Mouse (Mus musculus) spleen, postnatal 10 days (tissue): ENCODE results near the gene P4hb.

Experiments used
- DNase-seq, 2 experiments: peaks; one replicate each; pipeline ENCODE4 v3.0.0; 2021 to 2022; ENCODE audit warnings: low spot score in 2 of 2

The P4hb gene

DNA sequence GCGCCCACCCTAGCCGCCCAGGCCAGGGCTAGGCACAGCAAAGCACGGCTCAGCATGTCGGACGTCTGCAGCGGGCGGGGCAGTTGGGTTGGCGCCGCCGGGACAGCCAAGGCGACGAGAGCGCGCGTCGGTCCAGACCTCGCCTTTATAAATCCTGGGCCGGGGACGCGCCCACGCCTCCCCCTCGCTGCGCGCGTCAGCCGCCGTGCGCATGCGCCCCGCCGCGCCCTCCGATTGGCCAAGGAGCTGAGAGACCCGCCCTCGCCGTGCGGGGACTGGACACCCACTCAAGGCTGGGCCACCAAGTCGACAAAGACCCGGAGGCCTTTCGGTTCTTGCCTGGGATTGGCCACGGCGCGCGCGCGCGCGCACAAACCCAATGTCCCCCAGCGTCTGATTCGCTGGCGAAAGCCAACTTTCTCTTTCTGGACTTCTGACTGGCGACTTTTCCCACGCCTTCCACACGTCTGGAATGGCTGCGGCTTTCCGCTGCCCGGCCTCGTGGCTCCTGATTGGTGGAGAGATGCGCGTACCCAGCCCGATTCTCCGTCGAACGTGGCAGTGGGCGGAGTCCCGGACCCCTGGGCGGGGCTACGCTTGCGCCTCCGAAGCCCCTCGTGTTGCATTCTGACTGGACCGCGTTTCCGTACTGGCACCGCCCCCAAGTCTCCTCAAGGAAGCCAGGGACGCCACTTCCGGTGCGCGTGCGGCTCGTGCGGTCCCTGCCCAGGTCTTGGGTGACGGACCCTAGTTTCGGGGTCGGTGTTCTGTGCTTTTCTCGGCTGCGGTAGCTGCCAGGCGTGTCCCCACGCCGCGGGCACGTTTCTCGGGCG is at the start of gene P4hb:
TSS of gene P4hb (minus strand) at position 502 of the 833 bp plus-strand sequence.
- peak; percentile 98 to 99 for DNase-seq

DNA sequence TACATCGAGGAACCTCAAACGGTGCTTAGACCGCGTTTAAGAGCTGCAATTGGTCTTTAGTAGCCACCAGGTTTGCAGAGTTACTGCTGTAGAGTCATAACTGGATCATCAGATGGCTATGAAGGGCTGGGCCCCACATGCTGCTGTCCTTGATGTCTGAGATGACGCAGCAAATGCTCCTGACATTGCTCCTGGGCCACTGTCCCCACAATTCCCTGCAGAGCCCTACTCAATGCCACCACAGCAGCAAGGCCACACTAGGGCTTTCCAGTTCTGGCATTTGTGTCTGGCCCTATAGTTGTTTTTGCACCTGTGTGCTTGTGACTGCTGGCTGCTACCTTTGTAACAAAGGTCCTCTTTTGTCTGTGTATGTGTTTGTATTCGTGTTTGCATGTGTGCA is 49.8 kb upstream of the P4hb start:
- DNase-seq, result no peak

DNA sequence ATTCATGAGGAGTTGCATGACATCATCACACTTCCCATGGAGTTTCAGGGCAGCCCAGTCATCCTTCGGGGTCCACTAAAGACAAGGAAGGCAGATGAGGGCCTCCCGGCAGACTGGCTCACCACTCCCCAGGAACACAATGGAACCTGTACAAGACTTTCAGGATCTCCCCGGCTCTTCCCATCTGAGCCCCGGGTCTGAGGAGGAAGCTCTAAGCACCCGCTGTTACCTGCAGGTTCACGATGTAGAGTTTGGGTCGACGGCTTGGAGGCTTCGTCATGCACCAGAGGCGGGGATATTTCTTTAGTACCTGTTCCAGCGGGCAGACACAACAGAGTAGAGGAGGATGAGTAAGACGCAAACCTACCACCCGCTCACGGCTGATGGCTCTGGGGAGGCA is 47.1 kb upstream of the P4hb start:
- no peak for DNase-seq

DNA sequence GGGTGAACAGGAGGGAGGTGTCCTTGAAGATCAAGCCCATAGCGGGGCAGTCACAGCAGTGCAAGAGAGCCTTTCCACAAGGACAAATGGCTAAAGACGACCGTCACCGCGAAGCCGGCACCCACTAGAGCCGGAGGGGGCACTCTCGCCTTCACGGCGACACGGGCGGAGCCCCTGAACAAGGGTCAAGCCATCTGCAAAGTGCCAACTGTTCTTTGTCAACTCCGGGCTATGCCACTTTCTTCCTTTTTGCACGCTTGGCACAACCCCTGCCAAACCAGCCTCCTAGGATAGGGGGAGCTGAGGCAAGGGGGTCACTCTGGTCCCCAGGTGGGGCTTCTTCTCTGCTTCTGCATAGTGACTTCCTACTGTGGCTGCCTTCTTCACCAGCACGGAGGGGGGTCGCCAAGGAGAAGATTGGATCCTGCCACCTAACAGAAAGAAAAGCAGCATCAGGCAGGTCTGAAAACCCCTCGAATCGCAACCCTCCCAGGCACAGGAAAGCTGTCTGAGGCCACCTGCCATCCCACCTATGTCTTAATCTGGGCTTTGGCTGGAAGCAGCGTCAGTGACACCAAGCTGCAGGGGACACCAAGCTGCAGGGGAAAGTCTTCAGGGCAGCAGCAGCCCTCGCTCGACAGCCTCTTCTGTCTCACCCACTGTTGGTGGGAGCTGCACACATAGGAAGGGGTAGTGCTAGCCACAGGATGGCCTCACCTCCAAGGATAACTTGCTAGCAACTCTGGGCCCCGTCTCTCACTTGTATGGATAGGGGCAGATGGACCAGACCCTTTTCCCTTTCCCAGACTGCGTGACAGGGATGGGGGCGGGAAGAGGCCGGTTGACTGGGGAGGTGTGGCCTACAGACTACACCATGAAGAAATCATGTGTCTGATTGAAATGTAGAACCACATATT is 45.8 kb upstream of the P4hb start:
- no peak for DNase-seq

DNA sequence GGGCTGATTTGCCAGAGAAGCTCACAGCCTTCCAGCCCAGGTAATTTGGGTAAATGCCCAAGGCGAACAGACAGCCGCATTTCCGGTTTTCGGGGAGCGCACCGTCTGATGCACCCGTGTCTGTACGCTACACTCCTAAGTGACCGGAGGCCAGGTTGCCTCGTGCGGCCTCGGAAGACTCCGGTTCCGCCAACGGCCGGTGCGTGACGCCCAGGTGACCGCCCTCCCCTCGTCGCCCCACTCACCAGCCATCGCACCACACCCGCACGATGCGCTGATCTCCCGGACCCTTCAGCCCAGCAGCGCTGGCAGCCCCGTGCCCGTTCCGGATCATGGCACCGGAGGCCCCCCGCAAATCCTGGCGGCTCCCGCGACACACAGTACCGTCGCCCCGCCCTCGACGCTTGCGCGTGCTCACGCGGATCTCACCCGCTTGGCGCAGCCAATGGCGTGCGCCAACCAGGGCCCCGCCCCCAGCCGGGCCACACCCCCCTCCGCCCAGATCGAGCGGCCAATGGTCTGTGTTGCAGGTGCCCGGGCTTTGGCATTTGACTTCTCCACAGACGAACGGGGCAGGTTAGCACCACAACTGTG is 44.6 kb upstream of the P4hb start, which contains the start of gene Pcyt2:
TSS of gene Pcyt2 (minus strand) at position 418 of the 594 bp plus-strand sequence.
- peak; percentile 91 to 96 for DNase-seq

DNA sequence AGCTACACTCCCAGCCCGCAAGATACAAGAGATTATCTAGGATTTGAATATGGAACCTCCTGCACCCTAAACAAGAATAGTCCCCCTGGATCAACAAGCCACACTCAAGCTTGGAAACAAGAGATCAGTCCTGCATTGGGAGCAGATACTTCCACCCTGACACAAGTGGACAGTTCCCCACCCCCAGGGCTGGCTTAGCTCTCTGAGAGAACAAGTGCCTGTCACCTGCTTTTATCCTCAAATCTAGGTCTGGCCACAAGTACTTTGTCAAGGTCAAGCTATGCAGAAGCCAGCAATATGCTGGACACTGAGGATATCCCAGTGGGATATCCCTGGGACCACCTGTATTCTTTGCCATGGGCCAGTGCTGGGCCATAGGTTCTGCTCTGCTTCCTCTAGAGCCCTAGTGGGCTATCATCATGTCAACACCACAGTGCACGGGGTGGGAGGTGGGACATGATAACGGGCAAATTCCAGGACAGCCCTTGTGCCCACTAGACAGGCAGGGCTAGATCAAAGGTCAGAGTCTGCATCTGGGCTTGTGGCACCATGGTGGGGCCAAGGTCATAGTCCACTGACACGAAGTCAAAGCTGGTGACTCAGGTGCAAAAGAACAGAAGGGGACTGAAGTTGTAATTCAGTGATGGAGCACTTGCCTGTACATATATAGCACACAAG is 43.7 kb upstream of the P4hb start:
- no peak for DNase-seq

DNA sequence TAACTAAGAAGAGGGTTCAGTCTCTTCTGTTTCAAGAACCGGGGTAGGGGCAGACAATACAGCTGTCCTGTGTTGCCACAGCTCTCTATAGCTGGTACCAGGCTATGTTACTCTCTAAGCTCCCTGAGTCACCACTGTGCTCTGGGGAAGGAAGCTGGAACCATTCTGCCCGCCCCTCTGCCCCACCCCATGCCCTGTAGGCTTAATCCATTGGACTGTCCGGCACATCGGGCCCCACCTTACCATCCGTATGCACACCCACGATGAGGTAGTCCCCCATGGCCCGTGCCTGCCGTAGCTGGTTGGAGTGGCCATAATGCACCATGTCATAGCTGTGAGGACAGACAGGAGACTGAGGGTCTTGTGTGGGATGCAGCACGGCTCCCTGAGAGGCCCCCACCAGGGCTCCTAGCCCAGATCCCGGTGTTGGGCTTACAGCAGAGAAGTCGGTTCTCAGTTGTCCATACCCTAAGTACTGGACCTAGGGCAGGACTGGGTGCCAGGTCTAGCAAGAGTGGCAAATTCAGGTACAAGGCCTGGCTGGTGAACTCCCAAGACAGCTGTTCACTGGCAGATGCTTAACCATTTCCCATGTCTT is 42.7 kb upstream of the P4hb start:
- DNase-seq, result no peak

DNA sequence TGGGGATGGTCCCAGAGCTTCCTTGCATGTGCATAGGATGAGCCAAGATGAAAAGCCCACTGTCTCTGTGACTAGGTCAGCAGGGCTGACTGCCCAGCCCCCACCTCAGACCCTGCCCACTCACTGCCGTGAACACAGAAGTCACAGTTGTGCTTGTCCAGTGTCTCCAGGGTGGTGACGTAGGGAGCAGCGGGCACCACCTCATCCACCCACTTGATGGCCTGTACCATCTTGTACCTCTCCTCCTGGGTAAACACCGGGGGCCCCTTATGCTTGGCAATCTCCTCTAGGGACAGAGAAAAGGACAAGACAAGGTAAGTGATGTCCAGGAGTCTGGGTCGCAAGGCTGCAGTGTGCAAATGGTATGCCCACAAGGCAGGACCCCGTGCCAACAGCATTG is 42.1 kb upstream of the P4hb start:
- no peak for DNase-seq

DNA sequence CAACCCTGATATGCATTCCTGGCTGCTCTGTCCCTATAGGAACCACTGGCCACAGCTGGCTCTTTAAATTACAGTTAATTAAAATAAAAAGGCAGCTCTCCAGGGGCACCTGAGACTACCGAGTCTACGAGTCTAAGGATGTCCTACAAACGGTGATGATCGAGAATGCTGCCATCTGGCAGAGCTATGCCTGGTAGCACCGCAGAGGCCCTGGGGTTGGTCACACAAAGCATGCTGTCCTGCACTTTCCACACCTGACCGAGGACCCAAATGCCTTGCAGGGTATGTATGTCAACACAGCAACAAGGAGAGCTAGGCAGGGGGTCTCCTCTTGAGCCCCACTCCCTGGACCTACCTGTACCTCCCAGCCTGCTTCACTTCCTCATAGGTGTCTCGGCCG is 40.9 kb upstream of the P4hb start:
- no peak for DNase-seq

DNA sequence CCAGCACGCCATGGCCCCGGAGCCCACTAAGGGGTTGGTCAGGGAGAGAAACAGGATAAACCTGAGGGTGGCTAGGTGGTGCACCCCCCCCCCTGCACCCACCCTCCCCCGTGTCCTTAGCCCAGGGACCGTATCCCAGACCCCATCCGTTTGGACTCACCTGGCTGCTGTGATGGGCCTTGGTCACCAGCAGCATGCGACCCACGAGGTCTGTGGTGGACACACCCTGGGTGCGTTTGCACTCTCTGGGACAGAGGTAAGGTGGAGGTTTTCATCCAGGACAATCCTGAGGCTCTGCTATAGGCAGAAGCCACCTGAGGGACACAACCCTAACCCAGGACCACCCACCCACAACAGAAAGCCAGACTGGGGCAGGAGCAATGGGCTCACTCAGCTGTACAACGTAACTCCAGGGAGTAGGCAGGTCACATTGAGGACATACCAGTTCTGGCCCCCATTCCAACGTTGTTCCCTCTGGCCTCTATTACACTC is 40.5 kb upstream of the P4hb start:
- no peak for DNase-seq

DNA sequence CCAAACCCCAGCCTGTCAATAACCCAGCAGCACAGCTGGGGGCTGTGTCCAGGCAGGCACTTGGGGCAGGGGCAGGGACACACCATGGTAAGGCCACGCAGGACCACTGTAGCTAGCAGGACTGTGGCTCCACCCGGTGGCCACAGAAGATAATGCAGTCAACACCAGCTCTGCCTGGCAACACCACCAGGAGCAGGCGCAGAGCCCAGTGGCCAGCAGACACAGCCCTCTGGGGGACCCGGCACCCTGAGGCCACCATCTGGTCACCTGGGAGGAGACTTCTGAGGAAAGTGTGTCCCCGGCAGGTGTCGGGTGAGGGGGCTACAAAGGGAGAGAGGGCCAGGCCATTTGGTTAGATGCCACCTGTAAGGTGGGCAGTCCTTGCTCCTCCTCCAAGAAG is 39.7 kb upstream of the P4hb start:
- DNase-seq, result peak; percentile 68 to 87

DNA sequence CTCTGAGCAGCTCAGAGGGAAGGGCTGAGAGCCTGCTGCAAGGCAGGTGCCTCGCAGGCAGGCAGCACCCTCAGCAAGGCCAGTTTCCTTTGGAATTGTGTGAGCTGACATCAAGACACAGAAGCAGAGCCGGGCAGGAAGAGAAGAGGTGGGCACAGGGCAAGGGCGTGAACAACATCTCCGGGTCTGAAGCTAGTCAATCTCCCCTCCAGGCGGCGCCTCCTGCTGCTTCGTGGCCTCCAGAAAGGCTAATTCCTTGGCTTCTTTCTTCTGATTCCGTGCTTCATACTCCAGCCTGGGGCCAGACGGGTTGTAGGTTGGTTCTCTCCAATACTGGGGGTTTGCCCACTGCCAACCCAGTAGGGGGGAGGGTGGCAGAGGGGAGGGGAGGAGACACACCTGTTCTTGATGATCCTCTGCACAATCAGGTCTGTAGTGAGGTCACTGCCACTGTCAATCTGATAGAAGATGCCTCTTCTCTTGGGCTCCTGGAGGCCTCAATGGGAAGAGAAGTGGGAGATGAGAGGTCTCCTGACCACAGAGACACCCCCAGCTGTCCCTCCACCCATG is 37.5 kb upstream of the P4hb start:
- no peak for DNase-seq

DNA sequence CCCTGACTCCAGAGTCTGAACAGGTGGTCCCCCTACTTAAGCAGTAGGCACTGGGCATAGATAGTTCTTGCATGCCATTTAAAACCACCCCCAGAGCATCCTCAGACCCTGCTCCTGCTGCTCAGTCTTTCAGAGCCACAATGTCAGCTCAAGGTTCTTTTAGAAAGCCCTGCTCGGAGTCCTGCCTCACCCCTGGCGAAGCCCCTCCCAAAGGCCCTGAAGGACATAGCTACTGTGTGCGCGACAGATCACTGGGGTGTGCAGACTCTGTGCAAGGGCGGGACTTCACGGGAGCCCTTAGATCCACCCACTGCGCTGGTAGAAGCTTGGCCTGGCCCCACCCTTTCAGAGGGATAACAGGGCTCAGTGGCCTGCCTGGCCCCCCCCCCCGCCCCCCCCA is 36.2 kb upstream of the P4hb start:
- DNase-seq, result no peak

DNA sequence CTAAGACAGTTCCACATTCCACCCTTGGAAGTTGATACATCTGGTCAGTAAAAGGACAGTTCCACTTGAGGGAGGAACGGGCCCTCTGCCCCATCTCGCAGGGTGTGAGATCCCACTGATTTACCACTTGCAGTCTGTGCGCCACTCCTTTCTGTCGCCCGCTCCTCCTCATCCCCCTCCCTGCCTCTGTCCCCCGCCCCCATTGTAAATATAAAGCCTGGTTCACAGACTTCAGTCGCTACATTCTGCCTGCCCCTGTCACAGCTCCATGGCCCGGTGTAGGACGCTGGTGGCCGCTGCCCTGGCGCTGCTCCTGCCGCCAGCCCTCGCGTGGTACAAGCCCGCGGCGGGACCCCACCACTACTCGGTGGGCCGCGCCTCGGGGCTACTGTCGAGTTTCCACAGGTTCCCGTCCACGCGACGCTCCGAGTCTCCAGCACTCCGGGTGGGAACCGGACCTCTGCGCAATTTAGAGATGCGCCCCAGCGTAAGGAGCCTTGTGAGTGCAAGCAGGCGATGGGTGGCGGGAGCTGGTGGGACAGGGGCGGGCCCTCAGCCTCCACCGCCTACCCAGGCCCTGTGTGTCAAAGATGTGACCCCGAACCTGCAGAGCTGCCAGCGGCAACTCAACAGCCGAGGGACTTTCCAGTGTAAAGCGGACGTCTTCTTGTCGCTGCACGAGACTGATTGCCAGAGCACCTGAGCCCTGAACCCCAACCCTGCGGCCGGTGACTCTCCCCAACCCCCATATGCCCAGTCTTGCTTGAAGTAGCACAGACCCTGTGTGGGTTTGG is 35.4 kb upstream of the P4hb start, which contains the start of gene Npb:
TSS of gene Npb (plus strand) at position 237 of the 794 bp plus-strand sequence.
- DNase-seq, result no peak

DNA sequence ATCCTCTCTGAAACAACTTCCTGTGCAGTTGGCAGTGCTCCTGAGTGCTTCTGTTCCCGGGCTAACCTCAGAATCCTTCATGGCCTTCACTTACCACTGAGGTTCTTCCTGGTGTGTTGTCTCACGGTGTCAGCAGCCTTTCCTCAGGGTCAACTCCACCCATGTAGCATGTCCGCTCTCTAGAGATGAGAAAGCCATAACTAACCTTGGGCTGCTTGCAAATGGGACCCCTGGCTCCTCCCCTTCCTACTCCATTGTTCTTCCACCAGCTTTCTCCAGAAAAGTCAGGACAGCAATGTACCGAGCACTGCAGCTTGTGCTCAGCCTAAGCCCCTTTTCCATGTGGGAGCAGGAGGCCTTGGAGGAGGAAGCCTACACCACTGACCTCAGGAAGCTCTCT is 33.7 kb upstream of the P4hb start:
- no peak for DNase-seq

DNA sequence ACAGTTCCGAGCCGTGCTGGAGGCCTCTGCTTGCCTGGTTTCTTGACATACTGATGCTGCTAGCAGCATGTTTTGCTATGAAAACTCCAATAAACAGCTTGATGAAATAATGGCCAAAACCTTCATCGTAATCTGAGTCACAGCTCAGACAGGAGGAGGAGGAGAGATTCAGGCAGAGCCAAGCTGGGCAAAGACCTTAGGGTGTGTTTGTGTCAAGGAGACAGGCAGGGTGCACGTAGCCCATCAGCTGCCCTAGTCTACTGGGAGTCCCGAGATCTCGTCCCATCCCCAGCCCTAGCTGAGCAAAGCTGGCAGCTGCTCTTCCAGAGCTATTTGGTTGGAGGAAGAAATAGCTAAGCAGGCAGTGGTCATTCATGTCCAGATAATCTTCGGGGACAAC is 32.6 kb upstream of the P4hb start:
- no peak for DNase-seq

DNA sequence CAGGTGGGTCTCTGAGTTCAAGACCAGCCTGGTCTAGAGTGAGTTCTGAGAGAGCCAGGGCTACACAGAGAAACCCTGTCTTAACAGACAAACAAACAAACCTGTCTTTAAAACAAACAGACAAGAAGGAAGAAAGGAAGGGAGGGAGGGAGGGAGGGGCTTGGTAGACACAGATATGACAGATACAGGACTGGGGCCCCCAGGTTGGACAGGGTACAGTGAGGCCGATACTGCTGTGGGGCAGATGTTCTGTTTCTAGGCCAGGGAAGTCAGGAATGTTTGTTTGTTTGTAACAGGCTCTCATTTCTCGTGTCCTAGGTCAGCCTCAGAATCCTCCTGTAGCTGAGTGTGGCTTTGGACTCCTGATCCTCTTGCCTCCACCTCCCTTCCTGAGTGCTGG is 30.5 kb upstream of the P4hb start:
- no peak for DNase-seq

DNA sequence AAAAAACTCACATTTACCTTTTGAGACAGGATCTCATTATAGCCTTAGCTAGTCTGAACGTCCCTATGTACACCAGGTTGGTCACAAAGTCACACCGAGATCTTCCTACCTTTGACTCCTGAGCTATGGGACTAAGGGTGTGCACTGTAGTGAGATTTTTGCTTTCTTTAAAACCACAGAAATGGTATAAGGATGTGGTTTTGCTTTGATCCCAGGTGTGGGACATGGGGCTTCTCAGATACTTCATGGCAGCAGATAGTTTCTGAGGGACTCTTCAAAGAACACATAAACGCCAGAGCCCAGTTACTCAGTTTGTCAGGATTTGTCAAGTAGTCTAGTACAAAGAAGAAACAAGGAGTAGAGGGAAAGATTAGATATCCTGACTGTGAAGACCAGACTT is 27.7 kb upstream of the P4hb start:
- no peak for DNase-seq

DNA sequence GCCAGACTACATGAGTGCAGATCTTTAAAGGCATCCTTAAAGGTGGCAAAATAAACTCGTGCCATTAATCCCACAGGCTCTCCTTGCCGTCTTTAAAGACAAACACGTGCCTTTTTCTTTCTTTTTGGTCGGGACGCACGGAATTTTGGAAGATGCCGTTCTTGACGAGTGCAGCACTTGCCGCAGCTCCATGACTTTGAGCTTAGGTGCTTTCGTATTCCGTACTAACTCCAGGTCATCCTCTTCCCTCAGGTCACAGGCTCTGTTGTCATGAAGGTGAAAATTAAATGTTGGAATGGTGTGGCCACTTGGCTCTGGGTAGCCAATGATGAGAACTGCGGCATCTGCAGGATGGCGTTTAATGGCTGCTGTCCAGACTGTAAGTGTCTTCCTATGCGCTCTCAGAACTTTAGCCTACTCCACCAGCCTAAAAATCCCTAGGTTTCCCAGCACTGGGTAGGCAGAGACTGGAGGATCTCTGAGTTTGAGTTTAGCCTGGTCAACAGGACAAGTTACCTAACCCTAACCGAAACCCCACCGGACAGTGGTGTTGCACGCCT is 26.0 kb upstream of the P4hb start:
- no peak for DNase-seq
